Mouse (Mus musculus) gastrocnemius, adult 8-10 months (tissue): ENCODE results near the gene Nt5m. TPM values are rescaled to one million over a fixed set of nuclear protein-coding genes. Genes with fewer than 3 reads are reported as not detected.
A peak's percentile ranks its signal among the peaks of the same experiment; 100 is the strongest.
"Not testable (repeated sequence)": the region's sequence is repeated elsewhere in the genome, so short reads cannot be mapped to it uniquely, and the experiment has no call there.

Source experiments
- DNase-seq, 2 experiments: peaks; one replicate each; pipeline ENCODE4 v3.0.0; 2022; ENCODE audit warnings: low spot score in 2 of 2
- total RNA-seq, 4 experiments: library from RNA; stranded (reverse); gene quantifications; 2 replicates each; pipeline ENCODE4 v1.2.4; 2022

Nt5m gene
- total RNA-seq = 10 to 100 TPM; 17.3 to 19.7 (median 18.6) TPM

GRCm38 (mm10) chr11:59839008-59839458 lies at the start of gene Nt5m:
Gene Nt5m, plus strand, starts transcription at chr11:59839447.
- peak; percentile 88 to 89 for DNase-seq

DNA sequence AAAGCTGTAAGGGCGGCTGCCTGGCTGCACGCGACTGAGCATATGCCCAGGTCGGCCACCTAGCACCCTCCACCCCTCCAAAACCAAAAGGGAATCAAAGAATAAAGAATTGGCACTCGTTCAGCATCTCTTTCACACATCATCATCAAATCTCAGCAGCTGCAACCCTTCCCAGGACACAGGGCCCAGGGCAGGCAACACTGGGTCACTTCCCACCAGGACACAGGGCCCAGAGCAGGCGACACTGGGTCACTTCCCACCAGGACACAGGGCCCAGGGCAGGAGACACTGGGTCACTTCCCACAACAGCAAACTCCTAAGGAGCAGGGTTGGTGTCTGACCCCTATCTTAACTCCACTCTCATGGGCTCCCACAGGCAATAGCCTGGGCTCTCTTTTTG lies 45.9 kb upstream of the Nt5m start:
- DNase-seq = no peak

GRCm38 (mm10) chr11:59800412-59800811 lies 38.8 kb upstream of the Nt5m start:
- no peak for DNase-seq

DNA sequence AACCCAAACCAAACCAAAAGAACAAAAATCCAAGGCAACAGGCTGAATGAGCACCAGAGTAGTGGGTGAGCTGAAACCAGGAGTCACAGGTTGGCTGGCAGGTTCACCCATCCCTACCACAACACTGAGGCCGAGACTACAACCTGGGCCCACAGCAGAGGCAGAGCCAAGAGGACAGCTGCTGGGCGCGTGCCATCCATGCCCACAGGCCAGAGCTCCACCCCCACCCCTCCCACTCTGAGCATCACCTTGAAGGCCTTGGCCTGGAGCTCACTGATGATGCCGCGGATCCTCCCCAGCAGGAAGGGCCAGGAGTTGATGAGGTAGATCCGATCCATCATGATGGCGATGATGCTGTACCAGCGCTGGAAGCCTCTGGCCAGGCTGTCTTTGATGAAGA lies 37.4 kb upstream of the Nt5m start:
- no peak for DNase-seq

- no peak for DNase-seq
Observed at GRCm38 (mm10) chr11:59803516-59803915, 35.7 kb upstream of the Nt5m start.

DNA sequence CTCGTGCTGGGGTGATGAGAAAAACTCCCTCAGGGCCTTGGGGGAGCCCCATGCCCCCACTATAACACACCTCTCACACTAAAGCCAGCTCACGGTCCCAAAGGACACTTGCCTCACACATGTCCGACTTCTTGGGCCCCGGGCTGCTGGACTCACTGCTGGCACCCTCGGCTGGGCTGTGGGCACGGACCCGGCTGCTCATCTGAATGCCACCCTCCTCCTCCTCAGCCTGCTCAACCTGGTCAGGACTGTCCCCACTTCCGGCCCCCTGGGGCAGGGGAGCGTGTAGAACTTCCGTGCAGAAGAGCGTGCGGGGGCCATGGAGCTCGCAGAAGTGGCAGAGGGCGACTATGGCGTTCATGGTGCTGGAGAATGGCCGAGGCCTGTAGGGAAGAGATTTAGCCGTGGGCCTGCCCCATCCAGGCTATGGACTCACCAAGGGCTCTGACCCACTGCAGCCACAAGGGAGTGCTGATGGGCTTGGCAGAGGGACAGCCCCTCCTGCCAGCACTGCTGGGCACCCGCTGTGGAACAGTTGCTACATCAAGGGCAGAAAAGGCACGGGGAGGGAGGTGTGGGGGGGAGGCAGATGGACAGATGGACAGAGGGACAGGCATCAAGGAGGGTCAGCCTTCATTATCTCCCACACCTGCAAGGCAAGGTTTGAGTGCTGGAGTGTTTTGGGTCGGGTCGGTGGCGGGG lies 34.7 kb upstream of the Nt5m start:
- peak; percentile 53 to 59 for DNase-seq

GRCm38 (mm10) chr11:59805256-59805655 lies 34.0 kb upstream of the Nt5m start:
- no peak for DNase-seq

GRCm38 (mm10) chr11:59805656-59806055 lies 33.6 kb upstream of the Nt5m start:
- no peak for DNase-seq

- DNase-seq = no peak
Observed at GRCm38 (mm10) chr11:59808170-59808960, 30.9 kb upstream of the Nt5m start.

- DNase-seq = no peak
Observed at GRCm38 (mm10) chr11:59809071-59809669, 30.1 kb upstream of the Nt5m start.

GRCm38 (mm10) chr11:59809670-59810474 lies 29.4 kb upstream of the Nt5m start, which contains the start of gene Flcn:
Gene Flcn, minus strand, starts transcription at chr11:59810016.
- peak; percentile 74 to 78 for DNase-seq

DNA sequence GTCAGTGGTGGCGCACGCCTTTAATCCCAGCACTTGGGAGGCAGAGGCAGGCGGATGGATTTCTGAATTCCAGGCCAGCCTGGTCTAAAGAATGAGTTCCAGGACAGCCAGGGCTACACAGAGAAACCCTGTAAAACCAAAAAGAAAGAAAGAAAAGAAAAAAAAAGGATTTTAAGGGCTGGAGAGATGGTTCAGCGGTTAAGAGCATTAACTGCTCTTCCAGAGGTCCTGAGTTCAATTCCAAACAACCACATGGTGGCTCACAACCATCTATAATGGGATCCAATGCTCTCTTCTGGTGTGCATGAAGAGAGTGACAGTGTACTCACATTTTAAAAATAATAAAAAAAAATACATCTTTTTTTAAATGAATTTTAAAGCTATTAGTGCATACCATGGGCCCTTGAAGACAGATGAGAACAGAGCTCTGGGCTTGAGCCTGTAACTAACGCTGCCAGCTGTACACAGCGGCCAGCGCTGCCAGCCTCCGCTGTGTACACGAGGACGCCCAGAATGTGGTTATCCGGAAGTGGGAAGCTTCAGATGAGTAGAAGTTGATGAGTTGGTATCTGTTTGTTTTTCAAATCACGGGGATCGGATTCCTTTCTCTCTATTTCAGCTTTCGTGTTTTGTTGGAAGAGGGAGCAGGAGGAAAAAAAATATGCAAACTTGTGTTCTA lies 28.6 kb upstream of the Nt5m start:
- DNase-seq = no peak

- DNase-seq = no peak
Observed at GRCm38 (mm10) chr11:59811211-59811610, 28.0 kb upstream of the Nt5m start.

GRCm38 (mm10) chr11:59813276-59813675 lies 26.0 kb upstream of the Nt5m start:
- no peak for DNase-seq

- no peak for DNase-seq
Observed at GRCm38 (mm10) chr11:59814311-59814710, 24.9 kb upstream of the Nt5m start.

- DNase-seq = no peak
Observed at GRCm38 (mm10) chr11:59814936-59815335, 24.3 kb upstream of the Nt5m start.

DNA sequence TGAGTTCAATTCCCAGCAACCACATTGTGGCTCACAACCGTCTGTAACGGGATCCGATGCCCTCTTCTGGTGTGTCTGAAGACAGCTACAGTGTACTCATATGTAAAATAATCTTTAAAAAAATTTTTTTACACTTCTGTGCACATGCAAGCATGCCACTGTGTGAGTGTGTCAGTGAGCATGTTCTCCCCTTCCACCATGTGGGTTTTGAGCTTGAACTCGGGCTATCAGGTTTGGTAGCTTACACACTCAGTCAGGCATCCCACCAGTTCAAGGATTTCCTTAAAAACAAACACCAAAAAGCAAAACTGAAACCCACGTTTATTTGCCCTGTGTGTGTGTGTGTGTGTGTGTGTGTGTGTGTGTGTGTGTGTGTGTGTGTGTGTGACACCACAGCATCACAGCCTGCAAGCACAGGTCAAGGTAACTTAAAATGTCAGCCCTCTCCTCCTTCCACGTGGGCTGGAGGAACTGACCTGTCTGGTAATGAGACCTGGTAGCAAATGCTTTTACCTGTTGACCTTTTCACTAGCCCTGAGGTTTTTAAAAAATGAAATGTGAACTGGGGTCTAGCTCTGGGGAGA lies 23.7 kb upstream of the Nt5m start:
- no peak for DNase-seq

GRCm38 (mm10) chr11:59817916-59818315 lies 21.3 kb upstream of the Nt5m start:
- no peak for DNase-seq

GRCm38 (mm10) chr11:59821625-59822024 lies 17.6 kb upstream of the Nt5m start:
- no peak for DNase-seq

GRCm38 (mm10) chr11:59837789-59838188 lies 1.5 kb upstream of the Nt5m start:
- not testable (repeated sequence) for DNase-seq
